Mouse (Mus musculus) small intestine, adult 2 months (tissue): ENCODE results near the gene Lyg1. TPM values are rescaled to one million over a fixed set of nuclear protein-coding genes. Genes with fewer than 3 reads are reported as not detected.

Source experiments
- H3K27ac ChIP-seq: fragments of 200-500 bp; 2 replicates; pipeline ENCODE4 v1.5.1; 2012; ENCODE audit warnings: low read depth, low read length, control low read depth, inconsistent platforms; ENCODE audit not compliant: insufficient read depth
- H3K27me3 ChIP-seq: fragments of 200-500 bp; 2 replicates; pipeline ENCODE4 v1.6.1; 2012; ENCODE audit warnings: mild to moderate bottlenecking, moderate library complexity, low read length, inconsistent platforms; ENCODE audit not compliant: control insufficient read depth, insufficient read depth
- H3K36me3 ChIP-seq: fragments of 200-500 bp; 2 replicates; pipeline ENCODE4 v1.6.1; 2012; ENCODE audit warnings: mild to moderate bottlenecking, low read length, control low read depth, inconsistent platforms; ENCODE audit not compliant: control insufficient read depth, insufficient read depth
- H3K4me1 ChIP-seq: fragments of 200-500 bp; 2 replicates; pipeline ENCODE4 v1.6.1; 2012; ENCODE audit warnings: low read length, inconsistent platforms, mixed read lengths; ENCODE audit not compliant: control insufficient read depth, insufficient read depth, insufficient read length
- H3K4me3 ChIP-seq: fragments of 200-500 bp; 2 replicates; pipeline ENCODE4 v1.5.1; 2012; ENCODE audit warnings: low read depth, mild to moderate bottlenecking, control low read depth, inconsistent platforms, low read length, moderate library complexity
- CTCF ChIP-seq: fragments of 200-500 bp; IDR thresholded peaks from 2 replicates; pipeline ENCODE4 v1.5.1; 2012; ENCODE audit warnings: low read depth, mild to moderate bottlenecking, control low read depth, inconsistent platforms, low read length, moderate library complexity, mixed read lengths; ENCODE audit not compliant: insufficient replicate concordance, insufficient read length; ENCODE audit errors: extremely low read depth
- POLR2A ChIP-seq: fragments of 200-500 bp; IDR thresholded peaks from 2 replicates; pipeline ENCODE4 v1.6.1; 2012; ENCODE audit warnings: low read depth, mild to moderate bottlenecking, control low read depth, inconsistent platforms, low read length, moderate library complexity
- WGBS: fragments of 180-500 bp; shearing (Covaris S2); methylation state at CpG from one replicate; pipeline ENCODE4 v1.1.7; 2018; 5-methylcytosine and 5-hydroxymethylcytosine counted together
- polyA plus RNA-seq: library from polyadenylated mRNA; depleted of rRNA; stranded (reverse); fragments of >200 nt; gene quantifications from 2 replicates; pipeline ENCODE4 v1.2.3, GENCODE M21; 2012; rRNA removed

The Lyg1 gene
- not detected in 2 replicates for polyA plus RNA-seq

DNA sequence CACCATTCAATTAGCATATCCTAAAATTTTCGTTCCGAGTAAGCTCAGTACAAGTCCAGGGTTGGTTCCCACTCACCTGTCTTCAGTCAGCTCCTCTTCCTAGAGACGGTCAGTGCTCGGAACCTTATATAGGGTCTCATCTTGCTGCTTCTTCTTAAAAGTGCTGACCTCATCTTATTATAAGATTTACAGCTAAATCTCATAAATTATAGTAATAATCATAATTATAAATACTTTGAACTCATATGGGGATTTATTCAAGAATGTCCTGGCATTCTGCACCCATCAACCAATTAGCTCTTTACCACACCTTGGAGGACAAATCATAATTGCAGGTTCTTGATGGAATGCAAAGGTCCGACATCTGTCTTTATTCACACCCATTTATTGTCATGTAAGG, at the start of gene Lyg1:
Gene Lyg1 (minus strand): TSS at position 101 of the 400 bp plus-strand sequence.
- Histone ChIP-seq H3K36me3 (no peaks in the 10 kb centered on the region), H3K27me3 (no peaks in the 10 kb centered on the region), H3K4me1 (peaks cover 2% of the 10 kb centered on the region; the same call in 1 of the 2 replicates), H3K27ac (no peak within 1 kb of the TSS), H3K4me3 (no peak within 1 kb of the TSS)
- no peak for TF ChIP-seq CTCF
- no peak for TF ChIP-seq POLR2A
- 88% methylated on average over 5 of the region's 5 CpGs for WGBS

DNA sequence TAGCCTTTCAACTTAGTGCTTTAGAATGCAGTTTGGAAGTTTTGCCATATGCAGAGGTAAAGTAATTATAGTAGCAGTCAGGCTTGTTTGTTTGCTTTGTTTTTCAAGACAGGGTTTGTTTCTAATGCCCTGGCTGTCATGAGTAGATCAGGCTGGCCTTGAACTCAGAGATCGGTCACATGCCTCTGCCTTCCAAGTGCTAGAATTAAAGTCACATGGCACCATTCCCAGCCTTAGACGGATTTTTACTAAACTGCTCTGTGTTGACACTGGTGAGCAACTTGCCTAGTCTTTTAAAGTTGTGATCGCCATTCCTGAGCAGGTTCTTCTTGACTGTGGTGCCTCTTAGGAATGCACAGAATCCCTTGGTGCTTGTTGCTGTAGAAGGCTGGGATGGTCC, 49.2 kb upstream of the Lyg1 start:
- H3K27me3 ChIP-seq: no peaks in the 10 kb centered on the region
- 63% methylated on average over 3 of the region's 3 CpGs for WGBS
- TF ChIP-seq POLR2A (no peak), CTCF (no peak)
- H3K36me3 ChIP-seq: no peaks in the 10 kb centered on the region
- peaks cover 2% of the 10 kb centered on the region; the same call in 1 of the 2 replicates for H3K4me1 ChIP-seq
- H3K4me3 ChIP-seq: no peak overlapping the region
- H3K27ac ChIP-seq: no peak overlapping the region

DNA sequence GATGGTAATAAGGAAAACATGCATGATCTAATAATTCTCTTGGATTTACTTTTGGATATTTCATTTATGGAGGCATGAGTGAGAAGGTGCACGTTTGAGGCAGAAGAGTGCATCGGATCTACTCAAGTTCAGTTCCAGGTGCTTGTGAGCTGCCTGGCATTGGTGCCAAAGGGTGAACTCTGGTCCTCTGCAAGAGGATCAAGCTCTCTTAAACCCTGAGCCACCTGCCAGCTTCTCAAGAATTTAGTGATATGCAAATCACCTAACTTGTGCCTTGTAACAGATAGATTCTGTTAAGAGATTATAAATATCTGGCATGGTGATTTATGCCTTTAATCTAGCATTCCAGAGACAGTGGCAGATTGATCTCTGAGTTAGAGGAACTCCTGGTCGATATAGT, 45.5 kb upstream of the Lyg1 start:
- TF ChIP-seq CTCF (no peak), POLR2A (no peak)
- Histone ChIP-seq H3K27me3 (no peaks in the 10 kb centered on the region), H3K4me3 (no peak overlapping the region), H3K4me1 (no peaks in the 10 kb centered on the region), H3K27ac (no peak overlapping the region), H3K36me3 (no peaks in the 10 kb centered on the region)
- 30% methylated on average over 3 of the region's 3 CpGs for WGBS

DNA sequence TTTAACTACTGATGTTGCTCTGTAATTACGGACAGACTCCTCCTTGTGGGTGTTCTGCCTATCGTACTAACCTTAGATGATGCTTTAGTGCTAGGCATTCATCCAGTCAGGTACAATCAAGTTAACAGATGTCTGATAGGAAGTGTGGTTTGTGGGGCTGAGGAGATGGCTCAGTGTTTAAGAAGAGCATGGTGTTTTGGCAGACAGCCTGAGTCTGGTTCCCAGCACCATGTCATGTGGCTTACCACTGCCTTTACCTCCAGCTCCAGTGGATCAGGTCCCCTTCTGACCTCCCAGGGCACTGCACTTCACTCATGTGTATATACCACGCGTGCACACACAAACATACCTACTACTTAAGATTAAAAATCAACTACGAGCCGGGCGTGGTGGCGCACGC, 44.4 kb upstream of the Lyg1 start:
- no peak overlapping the region for H3K27ac ChIP-seq
- no peak overlapping the region for H3K4me3 ChIP-seq
- 89% methylated on average over 9 of the region's 9 CpGs for WGBS
- no peaks in the 10 kb centered on the region for H3K4me1 ChIP-seq
- TF ChIP-seq POLR2A (no peak), CTCF (no peak)
- H3K36me3 ChIP-seq: no peaks in the 10 kb centered on the region
- H3K27me3 ChIP-seq: no peaks in the 10 kb centered on the region

DNA sequence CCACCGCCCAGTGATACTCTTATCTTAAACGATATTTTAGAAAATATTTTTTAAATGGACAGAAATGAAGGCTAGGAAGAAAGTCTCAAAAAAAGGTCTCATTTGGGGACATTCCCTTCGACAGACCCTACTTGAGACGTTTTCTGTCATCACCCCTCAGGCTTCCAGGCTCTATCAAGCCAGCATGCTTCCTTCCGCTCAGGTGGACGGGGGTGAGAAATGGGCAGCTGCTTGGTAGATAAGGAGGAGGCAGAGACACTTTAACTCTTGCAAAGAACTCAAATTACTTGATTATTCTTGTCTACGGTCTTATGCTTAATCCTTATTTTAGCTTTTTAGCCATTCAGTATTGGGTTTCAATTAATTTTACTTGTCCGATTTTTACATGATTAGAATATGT, 43.3 kb upstream of the Lyg1 start:
- H3K36me3 ChIP-seq: no peaks in the 10 kb centered on the region
- H3K27me3 ChIP-seq: no peaks in the 10 kb centered on the region
- no peak overlapping the region for H3K4me3 ChIP-seq
- WGBS: 91% methylated on average over 8 of the region's 8 CpGs
- no peak for TF ChIP-seq CTCF
- TF ChIP-seq POLR2A: no peak
- H3K27ac ChIP-seq: no peak overlapping the region
- H3K4me1 ChIP-seq: no peaks in the 10 kb centered on the region

DNA sequence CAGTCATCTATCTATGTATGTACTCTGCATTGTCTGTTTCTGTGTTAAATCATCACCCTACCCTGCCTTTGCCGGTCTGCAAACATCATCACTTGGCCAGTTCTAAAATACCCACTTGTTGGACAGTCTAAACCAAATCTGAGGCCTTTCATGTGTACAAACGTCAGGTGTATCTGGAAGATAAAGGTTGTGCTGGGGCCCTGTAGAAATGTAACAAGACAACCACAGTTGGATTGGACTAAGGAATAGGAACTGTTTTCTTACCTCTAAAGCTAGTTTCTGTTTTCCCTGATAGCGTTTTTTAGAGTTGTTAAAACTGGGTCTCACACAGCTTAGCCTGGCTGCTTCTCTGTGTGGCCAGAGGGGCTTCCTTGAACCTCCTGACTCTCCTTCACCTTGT, 42.0 kb upstream of the Lyg1 start:
- no peaks in the 10 kb centered on the region for H3K27me3 ChIP-seq
- TF ChIP-seq CTCF (no peak), POLR2A (no peak)
- H3K4me3 ChIP-seq: no peak overlapping the region
- H3K4me1 ChIP-seq: no peaks in the 10 kb centered on the region
- no peak overlapping the region for H3K27ac ChIP-seq
- 38% methylated on average over 3 of the region's 3 CpGs for WGBS
- H3K36me3 ChIP-seq: peaks cover 9% of the 10 kb centered on the region

DNA sequence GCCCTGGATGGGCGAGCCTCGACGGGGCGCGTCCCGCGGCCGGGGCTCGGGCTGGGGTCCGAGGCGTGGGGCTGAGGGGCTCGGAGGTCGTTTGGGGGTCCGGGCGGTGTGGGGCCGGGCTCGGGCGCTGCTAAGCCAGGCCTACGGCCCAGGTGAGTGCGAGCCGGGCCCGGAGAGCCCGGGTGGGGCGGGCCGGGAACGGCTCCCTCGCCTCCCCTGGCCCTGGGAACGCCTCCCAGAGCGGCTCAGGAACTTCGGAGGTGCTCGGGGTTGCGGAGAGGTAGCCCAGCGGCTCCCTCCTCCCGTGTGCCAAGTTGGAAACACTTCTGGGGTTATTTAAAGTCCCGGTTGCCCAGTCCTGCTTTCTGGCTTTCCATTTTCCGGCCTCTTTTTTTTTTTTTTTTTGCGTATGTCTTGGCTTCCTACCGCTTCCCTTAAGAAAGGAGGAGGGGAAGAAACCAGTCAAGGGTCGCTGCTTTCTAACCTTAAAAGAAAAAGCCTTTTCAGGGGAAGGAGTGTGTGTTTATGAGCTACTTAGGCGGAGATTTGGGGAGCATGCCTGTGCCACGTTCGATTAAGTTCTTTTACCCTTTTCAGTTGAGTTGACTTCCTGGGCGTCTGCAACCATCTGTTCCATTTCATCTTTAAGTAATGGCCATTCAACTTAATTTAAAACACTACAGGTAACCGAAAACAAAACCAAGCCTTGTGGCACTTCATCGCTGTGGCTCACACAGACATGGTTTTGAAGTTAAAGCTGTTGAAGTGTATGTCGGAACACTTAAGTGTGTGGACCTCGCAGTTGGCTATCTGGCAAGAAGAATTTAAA, 41.0 kb upstream of the Lyg1 start:
- Histone ChIP-seq H3K27me3 (no peaks in the 10 kb centered on the region), H3K36me3 (peaks cover 14% of the 10 kb centered on the region), H3K27ac (0 out of 2 replicates have a peak overlapping the region, but pooled peaks have one; percentile 36), H3K4me1 (no peaks in the 10 kb centered on the region), H3K4me3 (peak overlapping the region; percentile 96)
- TF ChIP-seq POLR2A (no peak), CTCF (no peak)
- WGBS: 1% methylated on average over 41 of the region's 47 CpGs
